Mouse (Mus musculus): Measurements from ENCODE around the gene Zc3h18.

The Zc3h18 gene

GRCm38 (mm10) chr8:122376365-122377231 is at the start of gene Zc3h18:
Gene Zc3h18, plus strand, starts transcription at chr8:122376609.
- DNase-seq = peak; percentile 99

GRCm38 (mm10) chr8:122329072-122329471 is 47.3 kb upstream of the Zc3h18 start:
- no peak for DNase-seq

GRCm38 (mm10) chr8:122329553-122330239 is 46.7 kb upstream of the Zc3h18 start:
- no peak for DNase-seq

GRCm38 (mm10) chr8:122330446-122331133 is 45.8 kb upstream of the Zc3h18 start:
- DNase-seq = no peak

GRCm38 (mm10) chr8:122331134-122331523 is 45.3 kb upstream of the Zc3h18 start:
- DNase-seq = peak; percentile 56

- peak; percentile 90 for DNase-seq
Observed at GRCm38 (mm10) chr8:122332753-122333506, 43.5 kb upstream of the Zc3h18 start.

- no peak for DNase-seq
Observed at GRCm38 (mm10) chr8:122333531-122333930, 42.9 kb upstream of the Zc3h18 start.

- DNase-seq = no peak
Observed at GRCm38 (mm10) chr8:122334791-122335490, 41.5 kb upstream of the Zc3h18 start.

- DNase-seq = peak; percentile 69
Observed at GRCm38 (mm10) chr8:122335638-122336250, 40.7 kb upstream of the Zc3h18 start.

- DNase-seq = peak; percentile 73
Observed at GRCm38 (mm10) chr8:122336251-122336910, 40.0 kb upstream of the Zc3h18 start.

GRCm38 (mm10) chr8:122338852-122339251 is 37.6 kb upstream of the Zc3h18 start:
- DNase-seq = no peak

- DNase-seq = no peak
Observed at GRCm38 (mm10) chr8:122340761-122341160, 35.6 kb upstream of the Zc3h18 start.

GRCm38 (mm10) chr8:122341790-122342189 is 34.6 kb upstream of the Zc3h18 start:
- no peak for DNase-seq

- DNase-seq = no peak
Observed at GRCm38 (mm10) chr8:122342362-122342761, 34.0 kb upstream of the Zc3h18 start.

GRCm38 (mm10) chr8:122342806-122343209 is 33.6 kb upstream of the Zc3h18 start:
- DNase-seq = peak; percentile 33

- DNase-seq = no peak
Observed at GRCm38 (mm10) chr8:122343341-122343740, 33.1 kb upstream of the Zc3h18 start.

GRCm38 (mm10) chr8:122343758-122344157 is 32.7 kb upstream of the Zc3h18 start:
- DNase-seq = peak; percentile 35

- DNase-seq = no peak
Observed at GRCm38 (mm10) chr8:122344219-122344618, 32.2 kb upstream of the Zc3h18 start.

GRCm38 (mm10) chr8:122345181-122346095 is 31.0 kb upstream of the Zc3h18 start:
- no peak for DNase-seq
